Mouse (Mus musculus): ENCODE measurements around the gene Gsc.

- TF ChIP-seq POLR2A (IDR thresholded peaks at IDR 0.05; ENCODE audit: extremely low read depth, insufficient read depth, low read length) = no peak
- TF ChIP-seq CTCF (IDR thresholded peaks at IDR 0.05; ENCODE audit: low read depth, low read length) = no peak
Measured at GRCm38 (mm10) chr12:104474191-104474871, 1.2 kb upstream of the Gsc start.
